Mouse (Mus musculus) midbrain, postnatal 0 days (tissue): ENCODE results near the gene Pilrb2. TPM values are rescaled to one million over a fixed set of nuclear protein-coding genes. Genes with fewer than 3 reads are reported as not detected.

ENCODE experiments used
- ATAC-seq: fragments of 200-750 bp; cut with Nextera tagmentation; 2 replicates; pipeline ENCODE4 v1.8.0; 2017; ENCODE audit warnings: moderate number of reproducible peaks, mild to moderate bottlenecking, moderate TSS enrichment, moderate library complexity; ENCODE audit not compliant: low FRiP score
- DNase-seq: peaks from one replicate; pipeline ENCODE4 v3.0.0-alpha.2; 2015; ENCODE audit warnings: low spot score
- H3K27ac ChIP-seq: fragments of 300-500 bp; sonication (generic); 2 replicates; pipeline ENCODE4 v1.5.1; 2014; ENCODE audit warnings: low read depth, mild to moderate bottlenecking, low read length, mixed read lengths
- H3K27me3 ChIP-seq: fragments of 300-500 bp; sonication (generic); 2 replicates; pipeline ENCODE4 v1.6.1; 2014; ENCODE audit warnings: low read length, control low read depth, mixed read lengths; ENCODE audit not compliant: insufficient read depth
- H3K36me3 ChIP-seq: fragments of 300-500 bp; sonication (generic); 2 replicates; pipeline ENCODE4 v1.6.1; 2014; ENCODE audit warnings: low read length, control low read depth, mixed read lengths; ENCODE audit not compliant: insufficient read depth
- H3K4me1 ChIP-seq: fragments of 300-500 bp; sonication (generic); 2 replicates; pipeline ENCODE4 v1.6.1; 2014; ENCODE audit warnings: mild to moderate bottlenecking, control low read depth, antibody characterized with exemption, low read length, mixed read lengths; ENCODE audit not compliant: insufficient read depth
- H3K4me2 ChIP-seq: fragments of 300-500 bp; sonication (generic); 2 replicates; pipeline ENCODE4 v1.6.1; 2014; ENCODE audit warnings: low read depth, mild to moderate bottlenecking, low read length, mixed read lengths; ENCODE audit not compliant: poor library complexity, severe bottlenecking
- H3K4me3 ChIP-seq: fragments of 300-500 bp; sonication (generic); 2 replicates; pipeline ENCODE4 v1.5.1; 2014; ENCODE audit warnings: low read depth, mild to moderate bottlenecking, low read length, moderate library complexity
- H3K9ac ChIP-seq: fragments of 300-500 bp; sonication (generic); replicated peaks from 2 replicates; pipeline ENCODE4 v1.6.1; 2014; ENCODE audit warnings: mild to moderate bottlenecking, low read length, moderate library complexity, mixed read lengths; ENCODE audit not compliant: poor library complexity, severe bottlenecking
- H3K9me3 ChIP-seq: fragments of 300-500 bp; sonication (generic); 2 replicates; pipeline ENCODE4 v1.6.1; 2016; ENCODE audit warnings: low read length, control low read depth
- CTCF ChIP-seq: IDR thresholded peaks from 2 replicates; pipeline ENCODE4 v1.5.1; 2016; ENCODE audit warnings: antibody characterized with exemption, mild to moderate bottlenecking
- WGBS: fragments of 180-500 bp; shearing (Covaris S2); extraction: QIAGEN DNeasy Blood & Tissue Kit; methylation state at CpG from one replicate; pipeline ENCODE4 v1.1.7; 2014; 5-methylcytosine and 5-hydroxymethylcytosine counted together
- polyA plus RNA-seq: library from polyadenylated mRNA; unstranded; fragments of >200 nt; fragmentation: Nextera tagmentation; extraction: Ambion mirVana; gene quantifications from 2 replicates; pipeline ENCODE4 v1.2.1, GENCODE M21; 2015
- total RNA-seq: library from RNA; depleted of rRNA; stranded (reverse); fragments of >200 nt; gene quantifications from 2 replicates; pipeline ENCODE4 v1.2.3, GENCODE M21; 2014; rRNA removed

Gene Pilrb2
- total and polyA plus RNA-seq, 2 experiments from 2014 or later = 0.16 TPM; not detected in 1

DNA sequence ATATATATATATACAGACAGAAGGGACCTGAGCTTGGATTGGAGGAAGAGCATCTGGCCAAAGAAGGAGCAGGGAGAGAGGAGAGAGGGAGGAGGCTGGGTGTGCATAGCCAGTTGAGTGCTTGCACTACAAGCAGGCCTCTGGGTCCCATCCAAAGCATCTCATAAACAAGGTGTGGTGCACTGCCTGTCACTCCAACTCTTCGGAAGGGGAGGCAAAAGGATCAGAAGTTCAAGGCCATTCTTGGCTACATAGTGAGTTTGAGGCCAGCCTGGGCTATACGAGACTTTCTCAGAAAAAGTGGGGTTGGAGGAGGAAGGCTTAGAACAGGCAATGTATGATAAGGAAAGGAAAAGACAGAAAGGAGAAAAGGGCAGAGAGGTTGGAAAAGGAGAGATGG, 45.6 kb downstream of the Pilrb2 start:
- Histone ChIP-seq H3K36me3 (no peaks in the 10 kb centered on the region), H3K27me3 (no peaks in the 10 kb centered on the region), H3K4me2 (no peak overlapping the region), H3K4me3 (no peak overlapping the region), H3K4me1 (no peaks in the 10 kb centered on the region), H3K9me3 (no peaks in the 10 kb centered on the region), H3K27ac (no peak overlapping the region), H3K9ac (no peak overlapping the region)
- no peak for ATAC-seq
- WGBS = 95% methylated on average over 2 of the region's 2 CpGs
- no peak for TF ChIP-seq CTCF
- DNase-seq = no peak

DNA sequence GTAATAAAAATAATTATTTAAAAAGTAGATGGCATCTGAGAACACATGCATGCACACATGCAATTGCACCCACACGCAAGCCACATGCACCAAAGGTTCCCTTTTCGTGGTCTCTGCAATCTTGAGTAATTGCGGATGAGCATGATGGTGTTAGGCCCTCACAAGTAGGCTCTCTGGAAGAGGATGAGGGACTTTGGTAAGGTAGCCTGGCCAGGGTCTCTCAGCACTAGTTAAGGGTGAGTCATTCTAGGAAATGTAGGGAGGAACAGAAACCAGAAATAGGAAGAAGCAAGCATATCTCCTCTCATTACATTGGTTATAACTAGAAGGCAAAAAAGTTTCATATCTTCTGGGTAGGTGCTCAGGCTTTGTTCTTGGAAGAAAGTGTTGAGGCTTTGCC, 46.6 kb downstream of the Pilrb2 start:
- no peak overlapping the region for H3K27ac ChIP-seq
- 89% methylated on average over 3 of the region's 3 CpGs for WGBS
- H3K4me2 ChIP-seq = no peak overlapping the region
- ATAC-seq (no peak), DNase-seq (no peak)
- H3K27me3 ChIP-seq = no peaks in the 10 kb centered on the region
- no peaks in the 10 kb centered on the region for H3K9me3 ChIP-seq
- no peaks in the 10 kb centered on the region for H3K4me1 ChIP-seq
- no peaks in the 10 kb centered on the region for H3K36me3 ChIP-seq
- no peak overlapping the region for H3K4me3 ChIP-seq
- TF ChIP-seq CTCF = no peak
- H3K9ac ChIP-seq = no peak overlapping the region

- WGBS = 91% methylated on average over 6 of the region's 6 CpGs
- Histone ChIP-seq H3K36me3 (no peaks in the 10 kb centered on the region), H3K27ac (no peak overlapping the region), H3K4me3 (no peak overlapping the region), H3K4me1 (no peaks in the 10 kb centered on the region), H3K9me3 (no peaks in the 10 kb centered on the region), H3K4me2 (no peak overlapping the region), H3K27me3 (no peaks in the 10 kb centered on the region), H3K9ac (no peak overlapping the region)
- DNase-seq (no peak), ATAC-seq (no peak)
- TF ChIP-seq CTCF = no peak
Observed at GRCm38 (mm10) chr5:137823455-137824045, 48.1 kb downstream of the Pilrb2 start.

- no peak overlapping the region for H3K4me2 ChIP-seq
- no peaks in the 10 kb centered on the region for H3K36me3 ChIP-seq
- no peak overlapping the region for H3K27ac ChIP-seq
- no peak for TF ChIP-seq CTCF
- DNase-seq = peak; percentile 3
- no peaks in the 10 kb centered on the region for H3K27me3 ChIP-seq
- no peak for ATAC-seq
- WGBS = 90% methylated on average over 1 of the region's 1 CpGs
- H3K9ac ChIP-seq = no peak overlapping the region
- no peaks in the 10 kb centered on the region for H3K4me1 ChIP-seq
- H3K9me3 ChIP-seq = no peaks in the 10 kb centered on the region
- no peak overlapping the region for H3K4me3 ChIP-seq
Observed at GRCm38 (mm10) chr5:137822602-137823001, 49.0 kb downstream of the Pilrb2 start.

GRCm38 (mm10) chr5:137822126-137822525, 49.5 kb downstream of the Pilrb2 start:
- no peaks in the 10 kb centered on the region for H3K9me3 ChIP-seq
- no peak for TF ChIP-seq CTCF
- DNase-seq = no peak
- no peaks in the 10 kb centered on the region for H3K36me3 ChIP-seq
- 70% methylated on average over 4 of the region's 4 CpGs for WGBS
- H3K4me2 ChIP-seq = no peak overlapping the region
- no peak overlapping the region for H3K9ac ChIP-seq
- no peak for ATAC-seq
- H3K4me3 ChIP-seq = no peak overlapping the region
- no peaks in the 10 kb centered on the region for H3K27me3 ChIP-seq
- no peak overlapping the region for H3K27ac ChIP-seq
- no peaks in the 10 kb centered on the region for H3K4me1 ChIP-seq

DNA sequence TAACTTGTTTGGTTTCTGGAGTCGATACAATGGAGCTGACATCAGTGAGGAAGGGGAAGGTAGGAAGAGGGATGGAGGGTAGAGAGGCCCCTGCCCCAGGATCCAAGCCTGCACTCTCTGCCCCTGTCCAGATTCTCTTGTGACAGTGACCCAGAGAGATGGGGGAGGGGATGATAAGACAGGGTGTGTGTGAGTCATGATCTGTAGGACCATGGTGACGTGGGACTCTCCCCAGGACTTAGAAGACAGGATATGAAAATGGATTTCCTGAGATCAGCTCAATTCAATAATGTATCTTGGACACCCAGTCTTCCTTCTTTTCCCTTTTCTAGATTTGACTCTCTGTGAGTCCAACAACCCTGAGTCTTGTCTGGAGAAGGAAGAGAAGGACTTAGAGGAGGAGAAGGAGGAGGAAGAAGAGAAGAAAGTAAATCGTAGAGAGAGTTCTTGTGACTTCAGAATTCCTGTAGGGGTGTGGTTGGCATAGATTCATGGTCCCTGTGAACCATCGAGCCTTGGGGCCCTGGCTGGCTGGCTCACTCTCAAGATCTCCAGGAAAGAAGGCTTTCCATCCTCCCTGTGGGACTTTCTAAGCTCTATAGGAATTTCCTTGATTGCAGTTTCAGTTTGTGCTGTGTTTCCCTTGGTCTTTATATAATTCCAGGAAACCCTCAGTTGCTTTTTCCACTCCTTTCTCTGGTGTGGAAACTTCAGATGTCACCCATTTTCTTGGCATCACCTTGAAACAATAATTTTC, 54.0 kb downstream of the Pilrb2 start:
- H3K4me1 ChIP-seq = no peaks in the 10 kb centered on the region
- 73% methylated on average over 4 of the region's 4 CpGs for WGBS
- no peak for DNase-seq
- H3K4me2 ChIP-seq = no peak overlapping the region
- H3K9me3 ChIP-seq = no peaks in the 10 kb centered on the region
- no peak for TF ChIP-seq CTCF
- no peaks in the 10 kb centered on the region for H3K36me3 ChIP-seq
- no peak overlapping the region for H3K27ac ChIP-seq
- no peak for ATAC-seq
- no peaks in the 10 kb centered on the region for H3K27me3 ChIP-seq
- no peak overlapping the region for H3K4me3 ChIP-seq
- no peak overlapping the region for H3K9ac ChIP-seq

Other genes starting within 250 kb of the Pilrb2 start
- gene Fbxo24, start 242.8 kb downstream of the Pilrb2 start, total RNA-seq = 0.28 TPM in 1 of 2 replicates, not detected in the other
- 0.09 and 0.10 TPM in 2 replicates for gene Fbxo24, start 242.8 kb downstream of the Pilrb2 start, polyA plus RNA-seq
- 13.1 and 14.5 TPM in 2 replicates for gene Lrch4, start 242.7 kb downstream of the Pilrb2 start, total RNA-seq
- 13.1 and 15.9 TPM in 2 replicates for gene Lrch4, start 242.7 kb downstream of the Pilrb2 start, polyA plus RNA-seq
- 0.99 and 4.1 TPM in 2 replicates for gene Gm20605, start 242.6 kb downstream of the Pilrb2 start, total RNA-seq
- gene Gm20605, start 242.6 kb downstream of the Pilrb2 start, polyA plus RNA-seq = 4.4 and 6.5 TPM in 2 replicates
- 3.3 and 4.9 TPM in 2 replicates for gene Sap25, start 230.5 kb downstream of the Pilrb2 start, total RNA-seq
- 3.2 TPM in 2 replicates for gene Sap25, start 230.5 kb downstream of the Pilrb2 start, polyA plus RNA-seq
- gene Irs3, start 226.1 kb downstream of the Pilrb2 start, total RNA-seq = 1.2 TPM in 1 of 2 replicates, not detected in the other
- 0.27 and 0.37 TPM in 2 replicates for gene Irs3, start 226.1 kb downstream of the Pilrb2 start, polyA plus RNA-seq
- gene Agfg2, start 187.1 kb downstream of the Pilrb2 start, total RNA-seq = 20.4 and 28.1 TPM in 2 replicates
- 15.5 and 16.9 TPM in 2 replicates for gene Agfg2, start 187.1 kb downstream of the Pilrb2 start, polyA plus RNA-seq
- gene Nyap1, start 130.2 kb downstream of the Pilrb2 start, total RNA-seq = 230 and 261 TPM in 2 replicates
- gene Nyap1, start 130.2 kb downstream of the Pilrb2 start, polyA plus RNA-seq = 47.0 and 50.1 TPM in 2 replicates
- 188 and 320 TPM in 2 replicates for gene Tsc22d4, start 126.1 kb downstream of the Pilrb2 start, total RNA-seq
- gene Tsc22d4, start 126.1 kb downstream of the Pilrb2 start, polyA plus RNA-seq = 157 and 179 TPM in 2 replicates
- 32.5 and 42.1 TPM in 2 replicates for gene Ppp1r35, start 93.0 kb downstream of the Pilrb2 start, total RNA-seq
- 38.8 and 47.8 TPM in 2 replicates for gene Ppp1r35, start 93.0 kb downstream of the Pilrb2 start, polyA plus RNA-seq
- 40.8 and 46.0 TPM in 2 replicates for gene Mepce, start 84.2 kb downstream of the Pilrb2 start, total RNA-seq
- gene Mepce, start 84.2 kb downstream of the Pilrb2 start, polyA plus RNA-seq = 16.1 and 17.6 TPM in 2 replicates
- 5.8 and 7.7 TPM in 2 replicates for gene Zcwpw1, start 84.0 kb downstream of the Pilrb2 start, total RNA-seq
- gene Zcwpw1, start 84.0 kb downstream of the Pilrb2 start, polyA plus RNA-seq = 9.0 and 9.4 TPM in 2 replicates
- gene Pilra, start 35.5 kb downstream of the Pilrb2 start, total RNA-seq = not detected in 2 replicates
- gene Pilra, start 35.5 kb downstream of the Pilrb2 start, polyA plus RNA-seq = 0.09 and 0.29 TPM in 2 replicates
- gene Pilrb1, start 13.7 kb downstream of the Pilrb2 start, total RNA-seq = not detected in 2 replicates
- not detected in 2 replicates for gene Pilrb1, start 13.7 kb downstream of the Pilrb2 start, polyA plus RNA-seq
- gene Cyp3a13, start 49.8 kb upstream of the Pilrb2 start, total RNA-seq = not detected in 2 replicates
- not detected in 2 replicates for gene Cyp3a13, start 49.8 kb upstream of the Pilrb2 start, polyA plus RNA-seq
- gene Gjc3, start 91.3 kb upstream of the Pilrb2 start, total RNA-seq = 2.6 and 3.8 TPM in 2 replicates
- 1.3 and 1.5 TPM in 2 replicates for gene Gjc3, start 91.3 kb upstream of the Pilrb2 start, polyA plus RNA-seq
- gene Azgp1, start 109.7 kb upstream of the Pilrb2 start, total RNA-seq = not detected in 2 replicates
- not detected in 2 replicates for gene Azgp1, start 109.7 kb upstream of the Pilrb2 start, polyA plus RNA-seq
- not detected in 2 replicates for gene Smok3a, start 149.4 kb upstream of the Pilrb2 start, total RNA-seq
- gene Smok3a, start 149.4 kb upstream of the Pilrb2 start, polyA plus RNA-seq = not detected in 2 replicates
- not detected in 2 replicates for gene Smok3b, start 149.6 kb upstream of the Pilrb2 start, total RNA-seq
- not detected in 2 replicates for gene Smok3b, start 149.6 kb upstream of the Pilrb2 start, polyA plus RNA-seq
- not detected in 2 replicates for gene Smok3c, start 181.4 kb upstream of the Pilrb2 start, total RNA-seq
- not detected in 2 replicates for gene Smok3c, start 181.4 kb upstream of the Pilrb2 start, polyA plus RNA-seq
- gene Zkscan1, start 213.3 kb upstream of the Pilrb2 start, total RNA-seq = 40.4 and 45.3 TPM in 2 replicates
- gene Zkscan1, start 213.3 kb upstream of the Pilrb2 start, polyA plus RNA-seq = 11.4 and 11.6 TPM in 2 replicates
- gene Zscan21, start 245.1 kb upstream of the Pilrb2 start, total RNA-seq = 20.7 and 22.1 TPM in 2 replicates
- 54.3 and 57.1 TPM in 2 replicates for gene Zscan21, start 245.1 kb upstream of the Pilrb2 start, polyA plus RNA-seq